Mouse (Mus musculus): ENCODE measurements around the gene Lgr4. TPM values are rescaled to one million over a fixed set of nuclear protein-coding genes. Genes with fewer than 3 reads are reported as not detected.

Lgr4 gene
- polyA plus RNA-seq, 1 experiment from 2014 or later: 15.1 TPM

- DNase-seq (ENCODE audit: low spot score): no peak
- 90% methylated on average over 6 of the region's 6 CpGs for WGBS
Measured at GRCm38 (mm10) chr2:109977322-109977721, 59.9 kb downstream of the Lgr4 start.

DNA sequence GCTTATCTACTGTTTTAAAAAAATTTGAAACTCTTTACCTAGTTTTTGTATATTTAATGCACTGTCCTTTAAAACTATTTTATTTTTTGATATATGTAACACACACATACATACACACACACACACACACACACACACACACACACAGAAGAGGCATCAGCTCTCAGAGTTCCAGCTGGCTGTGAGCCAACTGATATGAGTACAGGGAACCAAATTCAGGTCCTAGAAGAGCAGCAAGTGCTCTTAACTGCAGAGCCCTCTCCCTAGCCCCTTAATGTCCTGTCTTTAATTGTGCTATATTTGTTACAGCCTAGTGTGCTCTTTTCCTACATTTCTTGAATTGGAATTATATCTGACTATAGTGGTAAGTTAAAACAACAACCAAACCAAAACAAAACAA lies 61.8 kb downstream of the Lgr4 start:
- ATAC-seq (ENCODE audit: insufficient number of reproducible peaks, low FRiP score, low TSS enrichment, low read depth) (no peak), DNase-seq (ENCODE audit: low spot score) (no peak)
- H3K27me3 ChIP-seq (ENCODE audit: control insufficient read depth, insufficient read depth, low read length): no peaks in the 10 kb centered on the region

More at GRCm38 (mm10) chr2:109977322-109977721, 59.9 kb downstream of the Lgr4 start:
- no peak overlapping the region for H3K27ac ChIP-seq (replicated peaks; ENCODE audit: low read depth, low read length)
- ATAC-seq (ENCODE audit: insufficient number of reproducible peaks, low FRiP score, low TSS enrichment, low read depth): no peak
- no peaks in the 10 kb centered on the region for H3K36me3 ChIP-seq (ENCODE audit: control insufficient read depth, insufficient read depth, low read length)
- no peak overlapping the region for H3K4me3 ChIP-seq (ENCODE audit: low read depth, low read length)
- H3K9ac ChIP-seq (ENCODE audit: low read length): no peak overlapping the region
- no peaks in the 10 kb centered on the region; the same call in 1 of the 2 replicates for H3K4me1 ChIP-seq (ENCODE audit: control insufficient read depth, insufficient read depth, low read length)
- no peaks in the 10 kb centered on the region for H3K9me3 ChIP-seq (ENCODE audit: control insufficient read depth, low read length)
- no peak overlapping the region for H3K4me2 ChIP-seq (ENCODE audit: low read depth, severe bottlenecking)
- H3K27me3 ChIP-seq (ENCODE audit: control insufficient read depth, insufficient read depth, low read length): no peaks in the 10 kb centered on the region

GRCm38 (mm10) chr2:109983435-109983834 lies 66.0 kb downstream of the Lgr4 start:
- H3K4me2 ChIP-seq (ENCODE audit: low read depth, severe bottlenecking): no peak overlapping the region
- no peak for ATAC-seq (ENCODE audit: insufficient number of reproducible peaks, low FRiP score, low TSS enrichment, low read depth)
- no peaks in the 10 kb centered on the region for H3K27me3 ChIP-seq (ENCODE audit: control insufficient read depth, insufficient read depth, low read length)
- H3K4me3 ChIP-seq (ENCODE audit: low read depth, low read length): no peak overlapping the region
- peaks cover 16% of the 10 kb centered on the region for H3K4me1 ChIP-seq (ENCODE audit: control insufficient read depth, insufficient read depth, low read length)
- H3K9me3 ChIP-seq (ENCODE audit: control insufficient read depth, low read length): no peaks in the 10 kb centered on the region
- H3K27ac ChIP-seq (replicated peaks; ENCODE audit: low read depth, low read length): no peak overlapping the region
- no peaks in the 10 kb centered on the region for H3K36me3 ChIP-seq (ENCODE audit: control insufficient read depth, insufficient read depth, low read length)
- 88% methylated on average over 6 of the region's 6 CpGs for WGBS
- no peak overlapping the region for H3K9ac ChIP-seq (ENCODE audit: low read length)
- DNase-seq (ENCODE audit: low spot score): no peak

More for the DNA sequence above, 61.8 kb downstream of the Lgr4 start:
- Histone ChIP-seq H3K27ac (replicated peaks; ENCODE audit: low read depth, low read length) (no peak overlapping the region), H3K4me2 (ENCODE audit: low read depth, severe bottlenecking) (no peak overlapping the region), H3K4me3 (ENCODE audit: low read depth, low read length) (no peak overlapping the region), H3K36me3 (ENCODE audit: control insufficient read depth, insufficient read depth, low read length) (no peaks in the 10 kb centered on the region), H3K9me3 (ENCODE audit: control insufficient read depth, low read length) (no peaks in the 10 kb centered on the region), H3K9ac (ENCODE audit: low read length) (no peak overlapping the region), H3K4me1 (ENCODE audit: control insufficient read depth, insufficient read depth, low read length) (no peaks in the 10 kb centered on the region)

DNA sequence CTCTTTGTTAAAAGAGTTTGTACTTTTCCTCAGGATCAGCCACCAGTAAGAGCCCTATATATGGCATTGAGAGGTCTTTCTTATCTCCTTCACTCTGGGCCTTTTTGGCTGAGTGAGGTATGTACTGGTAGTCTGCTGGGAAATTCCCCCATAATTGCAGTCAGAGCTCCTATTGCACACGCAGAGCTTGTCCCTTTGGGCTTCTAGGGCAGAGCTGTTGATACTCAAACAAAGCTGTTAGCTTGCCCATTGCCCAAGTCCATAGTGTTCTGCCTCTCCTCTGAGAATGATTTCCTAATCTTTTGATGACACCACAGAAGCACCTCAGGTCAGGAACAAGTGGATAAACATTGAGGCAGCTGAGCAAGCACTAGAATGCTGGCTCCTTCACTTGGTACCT lies 67.5 kb downstream of the Lgr4 start:
- Histone ChIP-seq H3K4me3 (ENCODE audit: low read depth, low read length) (no peak overlapping the region), H3K9ac (ENCODE audit: low read length) (no peak overlapping the region), H3K4me2 (ENCODE audit: low read depth, severe bottlenecking) (no peak overlapping the region), H3K36me3 (ENCODE audit: control insufficient read depth, insufficient read depth, low read length) (no peaks in the 10 kb centered on the region), H3K9me3 (ENCODE audit: control insufficient read depth, low read length) (no peaks in the 10 kb centered on the region), H3K27me3 (ENCODE audit: control insufficient read depth, insufficient read depth, low read length) (no peaks in the 10 kb centered on the region), H3K27ac (replicated peaks; ENCODE audit: low read depth, low read length) (no peak overlapping the region), H3K4me1 (ENCODE audit: control insufficient read depth, insufficient read depth, low read length) (peaks cover 23% of the 10 kb centered on the region)
- ATAC-seq (ENCODE audit: insufficient number of reproducible peaks, low FRiP score, low TSS enrichment, low read depth) (no peak), DNase-seq (ENCODE audit: low spot score) (no peak)
- WGBS: 46% methylated on average over 1 of the region's 1 CpGs

GRCm38 (mm10) chr2:109985560-109985959 lies 68.1 kb downstream of the Lgr4 start:
- H3K9me3 ChIP-seq (ENCODE audit: control insufficient read depth, low read length): no peaks in the 10 kb centered on the region
- DNase-seq (ENCODE audit: low spot score) (no peak), ATAC-seq (ENCODE audit: insufficient number of reproducible peaks, low FRiP score, low TSS enrichment, low read depth) (no peak)
- H3K4me3 ChIP-seq (ENCODE audit: low read depth, low read length): no peak overlapping the region
- no peak overlapping the region for H3K9ac ChIP-seq (ENCODE audit: low read length)
- H3K4me2 ChIP-seq (ENCODE audit: low read depth, severe bottlenecking): no peak overlapping the region
- H3K27ac ChIP-seq (replicated peaks; ENCODE audit: low read depth, low read length): no peak overlapping the region
- H3K4me1 ChIP-seq (ENCODE audit: control insufficient read depth, insufficient read depth, low read length): peaks cover 28% of the 10 kb centered on the region
- H3K27me3 ChIP-seq (ENCODE audit: control insufficient read depth, insufficient read depth, low read length): no peaks in the 10 kb centered on the region
- no peaks in the 10 kb centered on the region for H3K36me3 ChIP-seq (ENCODE audit: control insufficient read depth, insufficient read depth, low read length)
- WGBS: 66% methylated on average over 9 of the region's 9 CpGs

GRCm38 (mm10) chr2:109986036-109986785 lies 68.8 kb downstream of the Lgr4 start:
- H3K27me3 ChIP-seq (ENCODE audit: control insufficient read depth, insufficient read depth, low read length): no peaks in the 10 kb centered on the region
- 57% methylated on average over 11 of the region's 11 CpGs for WGBS
- ATAC-seq (ENCODE audit: insufficient number of reproducible peaks, low FRiP score, low TSS enrichment, low read depth): no peak
- H3K27ac ChIP-seq (replicated peaks; ENCODE audit: low read depth, low read length): no peak overlapping the region
- no peak overlapping the region for H3K4me3 ChIP-seq (ENCODE audit: low read depth, low read length)
- H3K9ac ChIP-seq (ENCODE audit: low read length): no peak overlapping the region
- no peak for DNase-seq (ENCODE audit: low spot score)
- H3K9me3 ChIP-seq (ENCODE audit: control insufficient read depth, low read length): no peaks in the 10 kb centered on the region
- peaks cover 31% of the 10 kb centered on the region for H3K4me1 ChIP-seq (ENCODE audit: control insufficient read depth, insufficient read depth, low read length)
- no peak overlapping the region for H3K4me2 ChIP-seq (ENCODE audit: low read depth, severe bottlenecking)
- H3K36me3 ChIP-seq (ENCODE audit: control insufficient read depth, insufficient read depth, low read length): no peaks in the 10 kb centered on the region

DNA sequence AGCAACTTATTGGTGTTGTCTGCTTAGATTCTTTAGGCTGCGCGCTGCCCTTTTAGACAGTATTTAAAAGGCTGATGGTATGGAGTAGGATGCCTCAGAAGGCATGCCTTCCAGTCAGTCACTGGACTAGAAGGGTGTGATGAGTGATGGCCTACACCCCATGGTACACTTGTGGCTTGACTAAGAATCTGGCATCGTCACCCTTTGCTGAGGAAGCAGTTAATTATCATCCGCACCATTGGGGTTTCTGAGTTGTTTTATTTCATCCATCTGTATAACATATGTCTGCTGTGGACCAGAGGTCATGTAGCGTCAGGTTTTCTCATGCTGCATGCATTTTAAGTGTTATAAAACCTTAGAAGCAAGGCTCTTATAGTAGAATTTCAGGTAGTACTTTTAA lies 70.5 kb downstream of the Lgr4 start:
- DNase-seq (ENCODE audit: low spot score): no peak
- no peaks in the 10 kb centered on the region for H3K36me3 ChIP-seq (ENCODE audit: control insufficient read depth, insufficient read depth, low read length)
- H3K4me2 ChIP-seq (ENCODE audit: low read depth, severe bottlenecking): no peak overlapping the region
- no peak overlapping the region for H3K4me3 ChIP-seq (ENCODE audit: low read depth, low read length)
- H3K4me1 ChIP-seq (ENCODE audit: control insufficient read depth, insufficient read depth, low read length): peaks cover 34% of the 10 kb centered on the region
- no peaks in the 10 kb centered on the region for H3K9me3 ChIP-seq (ENCODE audit: control insufficient read depth, low read length)
- no peak for ATAC-seq (ENCODE audit: insufficient number of reproducible peaks, low FRiP score, low TSS enrichment, low read depth)
- WGBS: 47% methylated on average over 5 of the region's 5 CpGs
- no peaks in the 10 kb centered on the region for H3K27me3 ChIP-seq (ENCODE audit: control insufficient read depth, insufficient read depth, low read length)
- no peak overlapping the region for H3K27ac ChIP-seq (replicated peaks; ENCODE audit: low read depth, low read length)
- H3K9ac ChIP-seq (ENCODE audit: low read length): no peak overlapping the region

GRCm38 (mm10) chr2:109989196-109989595 lies 71.7 kb downstream of the Lgr4 start:
- Histone ChIP-seq H3K27me3 (ENCODE audit: control insufficient read depth, insufficient read depth, low read length) (no peaks in the 10 kb centered on the region), H3K4me2 (ENCODE audit: low read depth, severe bottlenecking) (no peak overlapping the region), H3K27ac (replicated peaks; ENCODE audit: low read depth, low read length) (no peak overlapping the region; the same call in 1 of the 2 replicates), H3K4me1 (ENCODE audit: control insufficient read depth, insufficient read depth, low read length) (peaks cover 34% of the 10 kb centered on the region), H3K36me3 (ENCODE audit: control insufficient read depth, insufficient read depth, low read length) (no peaks in the 10 kb centered on the region), H3K9ac (ENCODE audit: low read length) (no peak overlapping the region), H3K4me3 (ENCODE audit: low read depth, low read length) (no peak overlapping the region), H3K9me3 (ENCODE audit: control insufficient read depth, low read length) (no peaks in the 10 kb centered on the region)
- under 1% methylated on average over 3 of the region's 3 CpGs for WGBS
- ATAC-seq (ENCODE audit: insufficient number of reproducible peaks, low FRiP score, low TSS enrichment, low read depth): no peak; the same call in 1 of the 2 replicates
- peak; percentile 50 for DNase-seq (ENCODE audit: low spot score)
